Mouse (Mus musculus) cerebellum, adult 2 months (tissue): ENCODE measurements around the gene Gpt2. TPM values are rescaled to one million over a fixed set of nuclear protein-coding genes. Genes with fewer than 3 reads are reported as not detected.
A peak's percentile ranks its signal among the peaks of the same experiment; 100 is the strongest.

Experiments
- DNase-seq, 2 experiments: peaks; one replicate each; pipeline ENCODE4 v3.0.0; 2021
- H3K27ac ChIP-seq: fragments of 200-500 bp; 2 replicates; pipeline ENCODE4 v1.5.1; 2012; ENCODE audit warnings: low read length, control low read depth, inconsistent platforms; ENCODE audit not compliant: insufficient read depth
- H3K27me3 ChIP-seq: fragments of 200-500 bp; 2 replicates; pipeline ENCODE4 v1.6.1; 2012; ENCODE audit warnings: inconsistent platforms, mild to moderate bottlenecking, low read length, moderate library complexity; ENCODE audit not compliant: control insufficient read depth, insufficient read depth
- H3K4me1 ChIP-seq: fragments of 200-500 bp; 2 replicates; pipeline ENCODE4 v1.6.1; 2011; ENCODE audit warnings: low read length; ENCODE audit not compliant: control insufficient read depth, insufficient read depth
- H3K4me3 ChIP-seq: fragments of 200-500 bp; replicated peaks from 2 replicates; pipeline ENCODE3; 2011; ENCODE audit warnings: mild to moderate bottlenecking, low read depth, low read length, control low read depth; ENCODE audit not compliant: insufficient read depth
- CTCF ChIP-seq: fragments of 200-500 bp; IDR thresholded peaks from 2 replicates; pipeline ENCODE4 v1.5.1; 2011; ENCODE audit warnings: low read depth, mild to moderate bottlenecking, control low read depth, low read length, moderate library complexity, borderline replicate concordance; ENCODE audit not compliant: insufficient read depth
- POLR2A ChIP-seq: fragments of 200-500 bp; IDR thresholded peaks from 2 replicates; pipeline ENCODE4 v1.6.1; 2011; ENCODE audit warnings: low read length, control low read depth, borderline replicate concordance; ENCODE audit not compliant: insufficient read depth
- WGBS: fragments of 180-500 bp; shearing (Covaris S2); methylation state at CpG from one replicate; pipeline ENCODE4 v1.1.7; 2018; 5-methylcytosine and 5-hydroxymethylcytosine counted together
- polyA plus RNA-seq: library from polyadenylated mRNA; depleted of rRNA; stranded (reverse); fragments of >200 nt; gene quantifications from 2 replicates; pipeline ENCODE4 v1.2.3, GENCODE M21; 2012; rRNA removed

Gene Gpt2
- polyA plus RNA-seq = 40.5 and 41.0 TPM in 2 replicates

DNA sequence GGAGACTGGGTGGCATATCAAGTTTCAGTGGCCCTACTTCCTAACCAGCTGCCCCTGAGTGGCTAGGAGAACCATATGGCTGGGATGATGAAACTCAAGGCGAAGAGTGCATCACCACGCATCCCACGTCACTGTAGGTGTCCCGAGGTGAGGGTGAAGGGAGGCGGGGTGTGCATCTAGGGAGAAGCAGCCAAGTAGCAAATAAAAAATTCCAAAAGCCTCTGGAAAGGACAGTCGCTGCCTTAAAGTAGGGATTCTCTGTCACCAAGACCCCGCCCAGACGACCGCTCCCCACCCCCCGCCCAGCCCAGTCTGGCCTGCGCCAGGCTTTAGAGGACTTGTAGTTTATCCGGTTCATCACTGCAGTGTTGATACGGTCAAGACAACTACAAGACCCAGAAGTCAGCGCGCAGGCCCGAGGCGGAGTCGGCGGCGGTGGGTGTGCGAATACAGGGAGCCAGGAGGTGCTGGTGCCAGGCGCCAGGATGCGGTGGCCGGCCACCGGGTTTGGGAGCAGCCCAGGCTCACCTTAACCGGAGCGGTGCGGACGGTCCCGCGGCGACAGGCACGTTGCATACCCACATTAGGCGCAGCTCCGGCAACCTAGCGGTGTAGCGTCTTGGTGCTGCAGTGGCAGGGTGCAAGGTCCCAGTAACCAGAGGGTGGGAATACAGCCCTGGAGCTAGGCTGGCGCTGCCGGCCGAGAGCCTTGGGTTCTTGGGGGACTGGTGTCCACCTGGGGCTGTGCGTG, at the start of gene Gpt2:
Gpt2 (plus strand) TSS at position 452 of the 751 bp plus-strand sequence.
- TF ChIP-seq CTCF (no peak), POLR2A (peak; percentile 83)
- Histone ChIP-seq H3K27me3 (no peaks in the 10 kb centered on the region), H3K4me1 (0 out of 2 replicates have a peak, but pooled peaks cover 2% of the 10 kb centered on the region), H3K27ac (peak within 1 kb of the TSS; percentile 56; the same call in 1 of the 2 replicates), H3K4me3 (peak within 1 kb of the TSS; percentile 90)
- WGBS = under 1% methylated on average over 41 of the region's 41 CpGs
- DNase-seq = peak; percentile 95 to 98

DNA sequence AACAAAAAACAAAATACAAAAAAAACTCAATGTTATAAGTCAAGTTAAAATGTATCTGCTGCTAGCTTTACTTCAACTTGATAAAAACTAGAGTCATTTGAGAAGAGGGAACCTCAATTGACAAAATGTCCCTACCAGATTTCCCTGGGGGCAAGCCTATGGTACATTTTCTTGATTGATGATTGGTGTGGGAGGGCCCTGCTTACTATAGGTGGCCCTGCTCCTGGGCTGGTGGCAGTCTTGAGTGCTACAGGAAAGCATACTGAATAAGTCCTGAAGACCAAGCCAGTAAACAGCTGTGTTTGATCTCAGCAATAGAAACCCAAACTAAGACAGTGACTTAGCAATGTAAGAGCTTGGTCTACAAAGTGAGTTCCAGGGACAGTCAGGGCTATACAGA, 48.3 kb upstream of the Gpt2 start:
- no peak for TF ChIP-seq POLR2A
- no peak for TF ChIP-seq CTCF
- DNase-seq = no peak
- Histone ChIP-seq H3K4me3 (no peak overlapping the region), H3K27me3 (no peaks in the 10 kb centered on the region), H3K27ac (no peak overlapping the region), H3K4me1 (no peaks in the 10 kb centered on the region)

DNA sequence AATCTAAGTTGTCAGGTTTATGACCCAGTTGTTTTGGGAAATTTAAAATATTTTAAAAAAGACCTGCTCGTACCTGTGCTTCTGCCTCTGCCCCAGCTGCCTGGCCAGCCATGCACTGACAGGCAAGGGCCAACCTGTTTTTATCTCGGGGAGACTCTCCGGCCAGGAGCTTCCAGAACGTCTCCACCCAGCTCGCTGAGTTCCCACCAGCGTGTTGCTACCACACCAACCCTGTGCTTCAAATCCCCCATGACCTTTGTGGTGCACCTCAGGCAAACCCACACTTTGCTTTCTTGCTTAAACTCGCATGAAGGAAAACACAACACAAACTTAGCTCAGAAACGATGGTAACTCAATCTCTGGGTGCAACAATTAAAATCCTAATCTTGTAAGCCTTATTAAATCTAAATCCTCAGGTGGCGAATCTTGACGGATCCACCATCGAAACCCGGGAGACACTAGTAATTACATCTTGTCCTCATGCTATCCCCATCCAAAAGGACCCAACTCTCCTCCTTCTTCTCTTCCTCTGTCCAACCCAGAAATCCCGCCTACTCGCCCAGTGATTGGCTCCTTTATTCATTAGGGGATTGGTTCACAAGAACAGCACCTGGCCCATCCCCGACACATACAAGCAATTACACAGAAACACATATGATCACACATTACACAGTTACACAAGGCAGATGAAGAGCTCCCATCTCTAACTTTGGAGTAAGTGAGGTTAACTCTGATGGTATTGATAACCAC, 46.3 kb upstream of the Gpt2 start:
- 87% methylated on average over 15 of the region's 15 CpGs for WGBS
- Histone ChIP-seq H3K4me1 (no peaks in the 10 kb centered on the region), H3K27ac (no peak overlapping the region), H3K27me3 (no peaks in the 10 kb centered on the region), H3K4me3 (no peak overlapping the region)
- no peak for TF ChIP-seq POLR2A
- no peak for TF ChIP-seq CTCF
- DNase-seq = no peak

DNA sequence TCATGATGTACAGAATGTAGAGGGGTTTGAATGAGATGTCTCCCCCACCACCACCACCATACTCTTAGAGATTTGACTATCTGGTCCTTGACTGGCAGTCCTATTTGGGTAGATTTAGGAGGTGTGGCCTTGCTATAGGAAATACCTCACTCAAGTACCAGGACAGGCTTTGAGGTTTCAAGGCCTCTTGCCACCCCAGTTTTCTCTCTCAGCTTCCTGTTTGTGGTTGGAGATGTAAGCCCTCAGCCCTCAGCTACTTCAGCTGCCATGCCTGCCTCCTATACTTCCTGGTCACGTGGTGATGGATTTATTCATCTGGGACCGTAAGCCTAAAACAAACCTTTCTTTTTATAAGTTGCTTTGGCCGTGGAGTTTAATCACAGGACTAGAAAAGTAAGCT, 42.0 kb upstream of the Gpt2 start:
- TF ChIP-seq POLR2A = no peak
- no peak for TF ChIP-seq CTCF
- H3K27ac ChIP-seq = no peak overlapping the region
- WGBS = 89% methylated on average over 3 of the region's 3 CpGs
- H3K4me3 ChIP-seq = no peak overlapping the region
- no peak for DNase-seq
- H3K27me3 ChIP-seq = no peaks in the 10 kb centered on the region
- no peaks in the 10 kb centered on the region for H3K4me1 ChIP-seq

DNA sequence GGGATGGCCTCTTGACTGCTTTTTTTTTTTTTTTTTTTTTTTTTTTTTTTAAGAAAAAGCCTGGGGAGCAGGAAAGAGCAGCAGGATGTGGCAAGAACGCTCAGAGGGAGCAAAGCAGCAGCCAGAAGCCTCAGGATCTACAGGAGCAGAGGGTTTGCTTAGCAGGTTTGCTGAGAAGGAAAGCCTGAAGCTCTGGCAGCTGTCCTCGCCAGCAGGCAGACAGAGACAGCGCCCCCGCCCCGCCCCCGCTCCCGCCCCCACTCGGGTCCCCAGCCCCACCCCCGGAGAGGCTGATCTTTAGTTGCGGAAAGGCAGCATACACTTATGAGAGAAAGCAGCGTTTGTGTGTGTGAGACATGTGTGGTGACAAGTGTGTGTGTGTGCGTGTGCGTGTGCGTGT, 40.0 kb upstream of the Gpt2 start:
- Histone ChIP-seq H3K27ac (no peak overlapping the region), H3K4me3 (no peak overlapping the region), H3K4me1 (no peaks in the 10 kb centered on the region), H3K27me3 (no peaks in the 10 kb centered on the region)
- no peak for DNase-seq
- no peak for TF ChIP-seq CTCF
- no peak for TF ChIP-seq POLR2A
- WGBS = 18% methylated on average over 14 of the region's 14 CpGs

DNA sequence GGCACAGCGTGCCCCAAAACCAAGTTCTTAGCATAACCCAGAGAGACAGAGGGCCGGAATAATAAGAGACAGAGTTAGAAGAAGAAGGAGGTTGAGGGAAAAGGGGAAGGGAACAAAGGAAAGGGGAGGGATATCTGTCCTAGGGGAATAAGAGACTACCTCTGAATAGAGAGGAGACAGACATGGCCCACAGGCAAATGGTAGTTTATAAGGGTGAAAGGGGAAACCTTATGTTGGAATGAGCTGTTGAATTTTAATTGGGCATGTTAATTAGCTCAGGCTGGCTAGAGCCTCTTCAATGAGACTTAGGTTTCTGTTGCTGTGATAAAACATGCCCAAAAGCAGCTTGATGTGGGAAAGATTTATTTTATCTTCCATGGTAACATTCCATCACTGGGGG, 39.1 kb upstream of the Gpt2 start:
- no peaks in the 10 kb centered on the region for H3K27me3 ChIP-seq
- no peak overlapping the region for H3K4me3 ChIP-seq
- no peak for TF ChIP-seq CTCF
- no peak for TF ChIP-seq POLR2A
- no peaks in the 10 kb centered on the region for H3K4me1 ChIP-seq
- no peak overlapping the region for H3K27ac ChIP-seq
- WGBS = 76% methylated on average over 2 of the region's 2 CpGs
- DNase-seq = no peak

DNA sequence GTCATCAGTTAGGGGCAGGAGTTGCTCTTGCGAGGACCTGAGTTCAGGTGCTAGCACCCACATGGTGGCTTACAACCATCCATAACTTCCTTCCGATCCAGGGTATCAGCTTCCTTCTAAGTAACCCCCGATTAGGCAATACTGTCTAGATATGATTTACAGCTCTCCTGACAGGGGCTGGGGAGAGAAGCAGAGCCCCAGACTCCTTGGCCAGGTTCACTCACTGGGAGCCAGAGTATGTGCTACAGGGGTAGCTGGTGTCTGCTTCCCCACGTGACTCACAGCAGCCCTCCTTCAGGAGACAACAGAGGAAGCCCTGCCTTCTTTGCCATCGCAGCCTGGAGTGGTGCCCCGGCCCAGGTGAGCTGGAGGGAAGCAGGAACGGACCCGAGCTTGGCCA, 37.6 kb upstream of the Gpt2 start:
- TF ChIP-seq CTCF (no peak), POLR2A (no peak)

DNA sequence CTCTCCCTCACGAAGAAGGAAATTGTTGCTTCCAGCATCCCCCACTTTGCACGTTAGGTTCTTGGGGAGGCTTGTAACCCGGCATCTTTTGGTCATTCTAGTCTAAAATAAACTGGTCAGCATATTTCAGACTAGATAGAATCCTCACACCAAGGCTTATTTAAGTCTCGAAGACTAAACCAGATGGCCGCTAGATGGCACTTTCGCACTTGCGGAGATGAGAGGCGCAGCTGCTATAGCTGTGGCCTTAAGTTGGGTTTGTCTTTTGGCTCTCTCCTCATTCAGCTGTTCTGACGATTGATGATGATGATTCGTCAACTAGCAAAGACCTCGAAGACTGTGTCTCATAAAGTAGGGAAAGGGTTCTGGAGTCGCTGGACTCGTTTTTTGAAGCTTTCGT, 35.8 kb upstream of the Gpt2 start:
- no peak overlapping the region for H3K4me3 ChIP-seq
- 9% methylated on average over 14 of the region's 14 CpGs for WGBS
- H3K4me1 ChIP-seq = no peaks in the 10 kb centered on the region
- no peaks in the 10 kb centered on the region for H3K27me3 ChIP-seq
- no peak overlapping the region for H3K27ac ChIP-seq
- peak; percentile 46 to 54 for DNase-seq
- no peak for TF ChIP-seq POLR2A
- peak; percentile 88 for TF ChIP-seq CTCF

More for the DNA sequence above, 37.6 kb upstream of the Gpt2 start:
- no peak overlapping the region for H3K27ac ChIP-seq
- no peak overlapping the region for H3K4me3 ChIP-seq
- WGBS = 76% methylated on average over 8 of the region's 8 CpGs
- H3K4me1 ChIP-seq = no peaks in the 10 kb centered on the region
- no peaks in the 10 kb centered on the region for H3K27me3 ChIP-seq
- DNase-seq = no peak
